Mouse (Mus musculus): ENCODE measurements around the gene Xrcc3.

Gene Xrcc3

GRCm38 (mm10) chr12:111813766-111814617 is at the start of gene Xrcc3, which contains the start of gene Zfyve21:
Xrcc3 (minus strand) TSS chr12:111813873.
Zfyve21 (plus strand) TSS chr12:111814170.
- POLR2A ChIA-PET, result interaction anchor here (0.6 to 9.0 kb wide), 71 partner anchors 8 to 738 kb away, joined by 3 to 179 read pairs (median 4); partner anchors contain the start of genes Eif5 (in 2 of the 4), Ckb (in 1 of the 4), Klc1 (in 1 of the 4) and Mark3 (in 1 of the 4)
- CTCF ChIA-PET, result interaction anchor here (0.5 to 1.3 kb wide), 17 partner anchors 9 to 1115 kb away, joined by 3 to 9 read pairs (median 4); partner anchors contain the start of gene Kif26a (in 1 of the 4)

DNA sequence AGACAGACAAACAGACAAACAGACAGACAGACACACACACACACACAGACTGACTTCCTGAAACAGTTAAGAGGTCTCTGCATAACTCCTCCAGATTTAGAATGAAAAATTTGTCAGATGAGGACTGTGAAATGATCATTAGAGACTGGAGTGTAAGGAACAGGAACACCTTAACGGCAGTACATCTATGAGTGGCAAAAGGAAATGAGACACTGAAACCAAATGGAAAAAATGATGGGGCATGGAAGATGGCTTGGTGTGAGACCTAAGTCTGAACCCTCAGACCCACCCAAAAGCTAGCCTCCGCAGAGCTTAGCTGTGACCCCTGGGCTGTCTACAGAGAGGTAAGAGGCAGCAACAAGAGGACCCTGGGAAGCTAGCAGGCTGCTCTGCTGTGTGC is 41.8 kb upstream of the Xrcc3 start:
- CTCF ChIA-PET, result interaction anchor here in 1 of 4 experiments (0.7 to 1.3 kb wide), 2 partner anchors 89 to 103 kb away, joined by 3 read pairs; no protein-coding TSS in a partner anchor
- POLR2A ChIA-PET, result no interaction called here

DNA sequence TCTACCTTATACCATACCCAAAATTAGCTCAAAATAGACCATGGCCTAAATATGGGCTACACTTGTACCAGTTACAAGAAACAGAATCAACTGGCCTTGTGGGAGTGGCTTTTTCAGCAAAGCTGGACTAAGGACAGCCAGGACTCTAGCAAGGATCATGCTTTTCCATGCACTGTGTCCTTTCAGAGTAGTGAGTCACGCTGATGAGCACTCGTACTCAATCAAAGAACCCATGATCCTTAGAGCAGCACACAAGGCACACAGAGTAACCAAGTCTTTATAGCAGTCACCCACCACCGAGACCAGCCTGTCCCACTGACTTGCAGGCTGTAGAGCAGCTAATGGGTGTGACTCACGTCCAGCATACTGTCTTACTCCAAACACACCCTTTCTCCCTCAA is 39.9 kb upstream of the Xrcc3 start:
- ChIA-PET POLR2A (interaction anchor here in 2 of 4 experiments (0.5 to 1.4 kb wide), 5 partner anchors 55 to 811 kb away, joined by 3 to 4 read pairs (median 3); partner anchors contain the start of gene Atp5mpl (in 1 of the 2)), CTCF (interaction anchor here (0.7 to 1.7 kb wide), 7 partner anchors 36 to 158 kb away, joined by 3 to 6 read pairs (median 4); no protein-coding TSS in a partner anchor)

GRCm38 (mm10) chr12:111853011-111853436 is 39.4 kb upstream of the Xrcc3 start:
- CTCF ChIA-PET, result interaction anchor here (0.6 to 1.7 kb wide), 8 partner anchors 36 to 157 kb away, joined by 3 to 6 read pairs (median 4); no protein-coding TSS in a partner anchor
- POLR2A ChIA-PET, result interaction anchor here in 2 of 4 experiments (0.5 to 1.4 kb wide), 6 partner anchors 114 to 279 kb away, joined by 3 read pairs; partner anchors contain the start of genes Atp5mpl (in 1 of the 2) and Mark3 (in 1 of the 2)

GRCm38 (mm10) chr12:111851745-111852144 is 38.1 kb upstream of the Xrcc3 start:
- CTCF ChIA-PET, result interaction anchor here in 3 of 4 experiments (0.6 to 1.7 kb wide), 14 partner anchors 10 to 522 kb away, joined by 3 to 8 read pairs (median 4); no protein-coding TSS in a partner anchor
- POLR2A ChIA-PET, result interaction anchor here in 2 of 4 experiments (0.6 to 1.5 kb wide), 10 partner anchors 18 to 778 kb away, joined by 3 to 5 read pairs (median 3); partner anchors contain the start of genes Xrcc3 (in 1 of the 2) and Zfyve21 (in 1 of the 2)

GRCm38 (mm10) chr12:111851235-111851634 is 37.6 kb upstream of the Xrcc3 start:
- ChIA-PET POLR2A (interaction anchor here in 1 of 4 experiments (0.6 to 1.5 kb wide), 9 partner anchors 8 to 779 kb away, joined by 3 to 5 read pairs (median 3); partner anchors contain the start of genes Xrcc3 and Zfyve21), CTCF (interaction anchor here (0.6 to 1.7 kb wide), 15 partner anchors 9 to 521 kb away, joined by 3 to 8 read pairs (median 3); no protein-coding TSS in a partner anchor)

DNA sequence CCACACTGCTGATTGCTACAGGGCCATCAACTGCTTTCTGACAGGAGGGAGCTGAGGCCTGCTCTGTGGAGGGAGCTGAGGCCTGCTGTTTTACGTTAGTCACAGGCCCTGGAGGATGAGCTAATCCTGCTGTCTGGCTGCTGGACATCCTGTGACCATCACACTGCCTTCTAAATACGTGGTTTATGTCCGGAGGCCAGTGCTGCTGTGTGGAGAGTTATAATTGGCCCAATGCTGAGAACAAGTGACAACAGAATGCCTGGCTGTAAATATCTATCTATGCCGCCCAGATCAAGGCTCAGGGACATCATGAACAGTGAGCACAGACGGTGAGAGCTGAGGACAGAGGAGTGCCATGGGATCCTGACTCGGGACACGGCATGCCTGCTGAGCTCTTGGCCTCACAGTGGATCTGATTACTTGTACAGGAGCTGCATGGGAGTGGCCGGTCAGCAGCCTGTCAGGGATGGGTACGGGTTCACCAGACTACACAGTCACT is 34.7 kb upstream of the Xrcc3 start:
- POLR2A ChIA-PET, result interaction anchor here in 2 of 4 experiments (0.8 to 2.2 kb wide), 3 partner anchors 30 to 176 kb away, joined by 3 to 5 read pairs (median 3); partner anchors contain the start of genes Xrcc3 (in 1 of the 2) and Zfyve21 (in 1 of the 2)
- CTCF ChIA-PET, result interaction anchor here in 2 of 4 experiments (0.6 to 1.0 kb wide), 2 partner anchors 29 to 109 kb away, joined by 4 to 5 read pairs; no protein-coding TSS in a partner anchor

GRCm38 (mm10) chr12:111846815-111847214 is 33.1 kb upstream of the Xrcc3 start:
- ChIA-PET CTCF (interaction anchor here in 2 of 4 experiments (0.5 to 0.7 kb wide), 3 partner anchors 69 to 141 kb away, joined by 3 to 5 read pairs (median 5); no protein-coding TSS in a partner anchor), POLR2A (interaction anchor here in 1 of 4 experiments (0.7 kb wide), 1 partner anchor 53 kb away, joined by 3 read pairs; no protein-coding TSS in a partner anchor)

DNA sequence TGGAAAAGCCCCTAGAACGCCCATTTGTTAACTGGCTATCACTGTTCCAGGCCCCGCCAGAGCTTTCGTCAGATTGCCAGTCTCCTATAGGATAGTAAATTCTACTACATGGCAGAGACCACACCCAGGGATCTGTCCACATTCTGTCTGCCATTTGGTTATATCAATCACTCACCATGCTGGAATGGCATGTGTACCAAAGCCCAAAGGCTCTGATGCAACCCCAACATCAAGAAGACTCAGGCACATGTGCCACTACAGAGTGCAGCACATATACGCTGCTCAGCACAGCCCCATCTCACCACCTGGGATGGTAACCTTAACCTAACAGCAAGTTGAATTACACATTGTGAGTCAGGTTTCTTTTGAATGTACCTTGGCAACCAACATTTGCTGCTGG is 32.3 kb upstream of the Xrcc3 start:
- ChIA-PET CTCF (no interaction called here), POLR2A (no interaction called here)

GRCm38 (mm10) chr12:111843470-111843869 is 29.8 kb upstream of the Xrcc3 start:
- POLR2A ChIA-PET, result interaction anchor here in 1 of 4 experiments (1.1 to 1.6 kb wide), 2 partner anchors 7 to 30 kb away, joined by 3 to 7 read pairs; partner anchors contain the start of genes Xrcc3 and Zfyve21
- CTCF ChIA-PET, result interaction anchor here in 1 of 4 experiments (0.6 kb wide), 1 partner anchor 38 kb away, joined by 3 read pairs; no protein-coding TSS in a partner anchor

DNA sequence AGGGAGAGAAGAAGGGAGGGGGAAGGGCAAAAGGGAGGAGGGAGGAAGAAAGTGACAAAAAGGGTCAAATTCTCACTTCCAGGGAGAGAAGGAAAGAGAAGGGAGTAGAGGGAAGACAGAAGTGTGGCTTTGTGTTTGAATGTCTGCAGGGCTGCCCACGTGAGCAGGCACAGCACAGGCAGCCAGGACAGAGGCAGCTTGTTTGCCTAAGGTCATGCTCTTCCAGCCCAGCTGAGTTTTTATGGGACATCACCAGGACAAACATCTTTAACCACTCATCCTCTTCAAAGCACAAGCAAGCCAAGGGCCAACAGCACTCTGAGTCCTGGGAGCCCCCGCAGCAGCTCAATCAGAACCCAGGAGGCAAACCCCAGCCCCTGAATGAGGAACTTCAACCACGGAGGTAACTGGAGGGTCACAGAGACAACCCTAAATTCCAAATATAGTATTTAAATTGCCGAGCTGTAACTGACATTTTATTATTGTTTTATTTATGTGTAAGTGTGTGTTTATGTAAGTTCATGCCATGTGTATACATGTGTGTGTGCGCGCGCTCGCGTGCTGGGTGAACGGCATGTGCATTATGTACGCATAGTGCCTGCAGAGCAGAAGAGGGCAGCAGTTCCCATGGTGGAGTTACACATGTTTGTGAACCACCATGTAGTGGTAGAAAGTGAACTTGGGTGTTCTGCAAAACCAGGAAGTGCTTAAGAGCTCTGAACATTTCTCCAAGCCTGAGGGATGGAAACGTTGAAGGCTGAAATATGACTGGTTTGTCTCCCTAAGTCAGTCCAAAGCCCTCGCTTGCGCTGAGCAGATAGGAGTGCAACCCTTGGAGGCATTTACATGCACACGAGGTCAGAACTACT is 29.1 kb upstream of the Xrcc3 start:
- CTCF ChIA-PET, result interaction anchor here in 1 of 4 experiments (2.3 kb wide), 1 partner anchor 9 kb away, joined by 8 read pairs; no protein-coding TSS in a partner anchor
- POLR2A ChIA-PET, result interaction anchor here in 2 of 4 experiments (1.0 to 1.6 kb wide), 3 partner anchors 8 to 56 kb away, joined by 3 to 7 read pairs (median 3); partner anchors contain the start of genes Xrcc3 (in 1 of the 2) and Zfyve21 (in 1 of the 2)

DNA sequence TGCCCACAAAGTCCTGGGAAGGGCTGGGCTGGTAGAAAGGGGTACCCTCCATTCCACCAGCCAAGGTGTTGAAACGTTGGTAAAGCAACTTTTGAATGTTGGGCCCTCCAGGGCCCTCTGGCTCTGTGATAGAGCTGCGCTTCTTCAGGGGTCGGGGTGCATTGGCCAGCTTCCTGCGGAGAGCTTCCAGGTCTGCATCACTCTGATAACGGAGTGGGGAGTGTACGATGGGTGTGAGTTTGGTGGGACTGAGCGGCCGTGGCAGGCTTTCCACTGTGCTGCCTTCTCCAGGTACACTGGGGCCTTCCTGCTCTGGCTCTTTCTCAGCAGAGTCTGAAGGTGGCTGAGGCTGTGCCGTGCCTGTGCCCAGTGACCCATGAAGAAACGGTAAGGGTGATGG is 19.8 kb upstream of the Xrcc3 start:
- ChIA-PET CTCF (interaction anchor here in 1 of 4 experiments (0.6 kb wide), 1 partner anchor 44 kb away, joined by 5 read pairs; no protein-coding TSS in a partner anchor), POLR2A (interaction anchor here in 2 of 4 experiments (0.8 to 1.7 kb wide), 9 partner anchors 8 to 46 kb away, joined by 3 to 5 read pairs (median 3); partner anchors contain the start of genes Zfyve21 (in 2 of the 2) and Xrcc3 (in 1 of the 2))

- POLR2A ChIA-PET, result interaction anchor here in 2 of 4 experiments (1.1 to 1.7 kb wide), 4 partner anchors 14 to 24 kb away, joined by 3 to 5 read pairs (median 3); no protein-coding TSS in a partner anchor
Measured at GRCm38 (mm10) chr12:111832643-111833042, 19.0 kb upstream of the Xrcc3 start.

GRCm38 (mm10) chr12:111830375-111830774 is 16.7 kb upstream of the Xrcc3 start:
- ChIA-PET CTCF (no interaction called here), POLR2A (interaction anchor here in 3 of 4 experiments (0.7 to 2.3 kb wide), 8 partner anchors 12 to 135 kb away, joined by 3 to 14 read pairs (median 3); partner anchors contain the start of genes Xrcc3 (in 2 of the 3) and Zfyve21 (in 2 of the 3))

More at GRCm38 (mm10) chr12:111832643-111833042, 19.0 kb upstream of the Xrcc3 start:
- CTCF ChIA-PET, result interaction anchor here in 1 of 4 experiments (0.5 kb wide), 1 partner anchor 378 kb away, joined by 4 read pairs; no protein-coding TSS in a partner anchor

DNA sequence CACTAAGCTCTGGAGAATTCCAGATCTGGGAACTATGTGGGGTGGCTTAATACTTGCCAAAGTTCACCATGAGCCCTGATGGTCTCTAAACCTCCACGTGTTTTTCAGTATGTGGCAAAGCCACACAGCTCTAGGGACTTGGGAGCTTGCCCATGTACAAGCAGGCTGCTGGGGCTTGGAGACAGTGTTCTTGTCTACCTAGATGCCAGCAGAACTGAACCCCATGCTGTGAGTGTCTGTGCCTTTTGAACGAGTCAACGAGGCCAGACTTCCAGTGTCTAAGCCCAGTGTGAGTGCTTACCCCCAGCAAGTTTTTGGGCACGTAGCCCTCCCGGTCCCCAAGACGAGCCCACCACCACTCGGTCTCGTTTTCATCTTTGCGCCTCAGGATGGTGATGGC is 16.3 kb upstream of the Xrcc3 start:
- CTCF ChIA-PET, result interaction anchor here in 1 of 4 experiments (1.3 kb wide), 1 partner anchor 129 kb away, joined by 3 read pairs; no protein-coding TSS in a partner anchor

GRCm38 (mm10) chr12:111829447-111829846 is 15.8 kb upstream of the Xrcc3 start:
- POLR2A ChIA-PET, result interaction anchor here in 2 of 4 experiments (0.9 to 4.3 kb wide), 5 partner anchors 12 to 166 kb away, joined by 3 to 30 read pairs (median 3); partner anchors contain the start of genes Xrcc3 (in 1 of the 2) and Zfyve21 (in 1 of the 2)

More for the DNA sequence above, 16.3 kb upstream of the Xrcc3 start:
- POLR2A ChIA-PET, result interaction anchor here in 2 of 4 experiments (0.7 to 2.3 kb wide), 8 partner anchors 12 to 166 kb away, joined by 3 to 14 read pairs (median 3); partner anchors contain the start of genes Xrcc3 (in 2 of the 2) and Zfyve21 (in 2 of the 2)

More at GRCm38 (mm10) chr12:111829447-111829846, 15.8 kb upstream of the Xrcc3 start:
- CTCF ChIA-PET, result interaction anchor here in 1 of 4 experiments (1.3 kb wide), 1 partner anchor 129 kb away, joined by 3 read pairs; no protein-coding TSS in a partner anchor

Data from embryonic stem cell, embryonic (primary cell).